Mouse (Mus musculus) liver, embryonic 14.5 days (tissue): ENCODE data around the gene B130006D01Rik.

Source experiments
- CTCF ChIP-seq: IDR thresholded peaks from 2 replicates; pipeline ENCODE4 v1.5.1; 2016; ENCODE audit warnings: antibody characterized with exemption, low read depth, control low read depth
- EP300 ChIP-seq: IDR thresholded peaks from 2 replicates; pipeline ENCODE4 v1.6.1; 2016; ENCODE audit warnings: antibody characterized with exemption, low read depth

GRCm38 (mm10) chr11:95713811-95714241 lies 9.6 kb upstream of the B130006D01Rik start:
- TF ChIP-seq CTCF (no peak), EP300 (no peak)
